Mouse (Mus musculus) bone marrow, adult 2 months (tissue): ENCODE measurements around the gene Wdr34. TPM values are rescaled to one million over a fixed set of nuclear protein-coding genes. Genes with fewer than 3 reads are reported as not detected.
A peak's percentile ranks its signal among the peaks of the same experiment; 100 is the strongest.

Experiments
- H3K27ac ChIP-seq: fragments of 200-500 bp; 2 replicates; pipeline ENCODE4 v1.5.1; 2012; ENCODE audit warnings: low read depth, mild to moderate bottlenecking, control low read depth, inconsistent platforms, low read length; ENCODE audit not compliant: control insufficient read depth, poor library complexity, insufficient read depth
- H3K4me1 ChIP-seq: fragments of 200-500 bp; 2 replicates; pipeline ENCODE4 v1.6.1; 2011; ENCODE audit warnings: low read length; ENCODE audit not compliant: control insufficient read depth, insufficient read depth
- H3K4me3 ChIP-seq: fragments of 200-500 bp; replicated peaks from 2 replicates; pipeline ENCODE3; 2011; ENCODE audit warnings: mild to moderate bottlenecking, low read depth, low read length, control low read depth; ENCODE audit not compliant: control insufficient read depth
- CTCF ChIP-seq: fragments of 200-500 bp; IDR thresholded peaks from 2 replicates; pipeline ENCODE4 v1.5.1; 2011; ENCODE audit warnings: low read length, control low read depth; ENCODE audit not compliant: control insufficient read depth, insufficient read depth
- POLR2A ChIP-seq: fragments of 200-500 bp; IDR thresholded peaks from 2 replicates; pipeline ENCODE4 v1.6.1; 2011; ENCODE audit warnings: low read depth, mild to moderate bottlenecking, control low read depth, low read length, borderline replicate concordance; ENCODE audit not compliant: control insufficient read depth
- WGBS: fragments of 180-500 bp; shearing (Covaris S2); methylation state at CpG from one replicate; pipeline ENCODE4 v1.1.7; 2018; 5-methylcytosine and 5-hydroxymethylcytosine counted together
- polyA plus RNA-seq: library from polyadenylated mRNA; stranded (reverse); fragments of >200 nt; gene quantifications from 2 replicates; pipeline ENCODE4 v1.2.4, GENCODE M21; 2011; ENCODE audit warnings: low replicate concordance; ENCODE audit not compliant: missing spikeins, insufficient read depth, insufficient read length

Gene Wdr34
- polyA plus RNA-seq, 1 experiment = 5.7 TPM

DNA sequence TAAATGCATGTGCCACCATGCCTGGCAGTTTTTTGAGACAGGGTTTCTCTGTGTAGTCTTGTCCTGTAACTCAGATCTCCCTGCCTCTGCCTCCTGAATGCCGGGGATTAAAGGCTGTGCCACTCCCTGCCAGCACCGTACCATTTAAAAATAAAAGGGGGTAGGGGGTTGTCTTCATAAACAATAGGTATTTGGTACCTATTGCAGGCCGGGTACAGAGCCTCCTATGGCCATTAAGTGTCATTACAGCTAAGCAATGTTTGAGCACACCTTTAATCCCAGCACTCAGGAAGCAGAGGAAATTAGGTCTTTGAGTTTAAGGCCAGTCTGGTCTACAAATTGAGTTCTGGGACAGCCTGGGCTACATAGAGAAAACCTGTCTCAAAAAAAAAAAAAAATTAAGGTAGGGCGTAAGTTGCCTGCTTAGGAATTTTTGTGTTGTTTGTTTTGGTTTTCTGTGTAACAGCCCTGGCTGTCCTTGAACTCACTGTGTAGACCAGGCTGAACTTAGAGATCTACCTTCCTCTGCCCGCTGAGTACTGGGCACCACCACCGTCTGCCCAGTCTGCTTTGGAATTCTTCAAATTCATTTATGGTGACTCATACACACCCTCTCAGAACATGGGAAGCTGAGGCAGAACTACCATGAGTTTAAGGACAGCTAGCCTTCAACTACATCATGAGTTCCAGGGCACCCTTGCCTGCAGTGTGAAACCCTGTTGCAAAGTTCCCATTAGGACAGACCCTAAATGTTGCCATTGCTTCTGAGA lies 3.5 kb upstream of the Wdr34 start:
- 44% methylated on average over 6 of the region's 6 CpGs for WGBS
- TF ChIP-seq POLR2A (no peak), CTCF (no peak)
- H3K4me3 ChIP-seq = no peak overlapping the region
- H3K27ac ChIP-seq = no peak overlapping the region
- no peaks in the 10 kb centered on the region; the same call in 1 of the 2 replicates for H3K4me1 ChIP-seq

DNA sequence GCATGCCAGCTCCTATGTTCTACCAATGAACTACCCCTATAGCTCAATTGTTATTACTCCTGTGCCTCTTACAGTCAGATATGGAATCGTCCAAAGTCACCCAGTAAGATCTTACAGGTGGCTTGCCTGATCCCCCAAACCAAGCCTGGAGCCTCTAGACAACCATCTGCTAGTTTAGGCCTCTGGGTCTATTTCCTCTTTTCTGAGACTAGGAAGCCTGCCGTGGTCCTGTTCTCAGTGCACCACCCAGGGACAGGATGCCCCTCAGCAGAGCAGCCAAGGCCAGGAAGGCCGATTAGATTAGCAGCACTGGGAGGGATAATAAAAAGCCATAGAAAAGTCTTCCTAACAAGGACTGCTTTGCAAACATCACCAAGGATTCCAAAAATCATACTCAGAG lies 1.1 kb upstream of the Wdr34 start:
- no peaks in the 10 kb centered on the region; the same call in 1 of the 2 replicates for H3K4me1 ChIP-seq
- TF ChIP-seq CTCF (no peak), POLR2A (no peak)
- no peak overlapping the region for H3K27ac ChIP-seq
- no peak overlapping the region for H3K4me3 ChIP-seq
- WGBS = 6% methylated on average over 3 of the region's 3 CpGs

DNA sequence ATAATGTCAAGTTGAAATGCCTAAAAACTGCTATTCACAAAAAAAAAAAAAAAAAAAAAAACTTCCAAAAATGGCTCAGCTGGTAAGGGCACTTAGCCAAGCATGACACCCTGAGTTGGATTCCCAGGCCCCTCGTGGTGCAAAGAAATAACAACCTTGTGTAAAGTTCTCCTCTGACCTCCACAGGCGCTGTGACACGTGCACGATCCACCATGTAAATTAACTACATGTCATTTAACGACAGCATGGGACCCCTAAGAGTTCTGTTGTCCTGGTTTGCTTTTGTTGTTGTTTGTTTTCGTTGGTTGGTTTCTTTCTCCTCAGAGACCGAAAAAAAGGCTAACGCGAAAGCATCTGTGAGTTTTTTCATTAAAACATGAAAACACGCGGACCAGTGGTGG lies 580 bp downstream of the Wdr34 start:
- Histone ChIP-seq H3K27ac (no peak overlapping the region; the same call in 1 of the 2 replicates), H3K4me1 (no peaks in the 10 kb centered on the region; the same call in 1 of the 2 replicates), H3K4me3 (peak overlapping the region; percentile 68)
- 20% methylated on average over 11 of the region's 11 CpGs for whole genome bisulfite sequencing
- no peak for TF ChIP-seq POLR2A
- TF ChIP-seq CTCF = no peak

DNA sequence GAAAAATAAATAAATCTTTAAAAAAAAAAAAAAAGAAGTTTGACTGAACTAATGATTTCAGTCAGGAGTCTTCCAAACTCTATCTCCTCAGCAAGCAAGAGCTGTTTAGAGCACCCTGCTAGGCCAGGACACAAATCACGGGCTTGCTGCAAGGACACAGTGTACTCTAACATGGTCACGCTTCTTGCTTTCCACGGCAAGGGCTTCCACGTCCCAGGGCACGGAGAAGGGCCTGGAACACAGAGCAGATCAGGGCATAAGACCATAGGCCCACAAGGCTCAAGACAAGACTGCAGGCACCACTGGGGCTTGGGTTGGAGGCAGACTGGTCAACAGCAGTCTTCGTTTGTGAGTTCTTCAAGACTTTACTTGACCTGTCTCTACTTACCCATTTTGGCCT lies 1.6 kb downstream of the Wdr34 start:
- TF ChIP-seq CTCF (no peak), POLR2A (no peak)
- WGBS = 93% methylated on average over 6 of the region's 6 CpGs
- Histone ChIP-seq H3K4me1 (no peaks in the 10 kb centered on the region; the same call in 1 of the 2 replicates), H3K27ac (no peak overlapping the region), H3K4me3 (no peak overlapping the region)

DNA sequence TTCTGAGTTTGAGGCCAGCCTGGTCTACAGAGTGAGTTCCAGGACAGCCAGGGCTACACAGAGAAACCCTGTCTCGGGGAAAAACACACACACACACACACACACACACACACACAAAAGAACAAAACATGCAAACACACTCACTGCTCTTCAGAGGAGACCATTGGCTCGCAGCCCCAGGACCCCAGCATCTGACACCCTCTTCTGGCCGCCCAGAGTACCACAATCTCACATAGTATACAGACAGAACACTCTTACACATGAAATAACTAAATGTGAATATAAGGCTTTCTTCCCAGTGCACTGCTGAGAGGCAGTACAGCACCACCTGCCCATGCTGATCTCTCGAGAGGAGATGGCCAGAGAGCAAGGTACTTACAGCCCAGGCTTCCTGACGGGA lies 4.1 kb downstream of the Wdr34 start:
- no peak overlapping the region for H3K4me3 ChIP-seq
- H3K4me1 ChIP-seq = no peaks in the 10 kb centered on the region; the same call in 1 of the 2 replicates
- 83% methylated on average over 5 of the region's 5 CpGs for WGBS
- TF ChIP-seq POLR2A (no peak), CTCF (no peak)
- no peak overlapping the region for H3K27ac ChIP-seq

DNA sequence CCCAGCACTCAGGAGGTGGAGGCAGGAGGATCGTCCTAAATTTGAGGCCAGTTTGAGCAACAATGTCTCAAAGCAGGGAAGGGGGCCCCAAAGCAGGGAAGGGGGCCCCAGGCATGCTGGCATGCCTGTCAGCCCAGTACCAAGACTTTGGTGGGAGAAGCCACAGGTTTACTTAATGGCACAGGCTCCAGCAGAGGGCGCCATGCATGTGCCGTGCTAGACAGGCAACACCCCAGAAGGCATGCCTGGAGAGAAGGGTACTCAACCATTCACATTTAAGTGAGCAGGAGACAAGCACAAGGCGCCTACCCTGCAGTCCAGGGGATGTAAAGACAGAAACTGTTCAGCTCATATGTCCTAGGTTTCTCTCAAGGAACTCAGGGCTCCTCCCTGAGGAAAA lies 6.2 kb downstream of the Wdr34 start:
- 5% methylated on average over 4 of the region's 4 CpGs for WGBS

DNA sequence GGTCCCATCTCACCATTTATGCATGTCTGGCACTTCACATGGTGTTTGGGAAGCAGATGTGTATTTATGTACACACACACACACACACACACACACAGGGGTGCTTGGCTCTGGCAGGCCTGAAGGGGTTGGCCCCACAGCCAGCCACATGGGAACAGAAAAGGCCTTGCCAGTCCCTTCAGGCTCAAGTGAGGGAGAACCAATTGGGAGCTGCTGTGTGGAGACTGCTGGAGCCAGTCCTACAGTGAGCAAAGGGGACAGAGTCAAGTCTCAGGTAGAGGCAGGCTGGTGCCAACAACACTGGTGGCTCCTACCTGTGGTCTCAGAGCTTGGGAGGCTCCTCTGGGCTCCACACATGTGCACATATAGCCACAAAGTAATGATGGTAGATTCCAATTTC lies 9.0 kb downstream of the Wdr34 start:
- Histone ChIP-seq H3K4me3 (no peak overlapping the region), H3K27ac (no peak overlapping the region), H3K4me1 (no peaks in the 10 kb centered on the region)
- TF ChIP-seq CTCF = no peak

More for the DNA sequence above, 6.2 kb downstream of the Wdr34 start:
- Histone ChIP-seq H3K27ac (no peak overlapping the region), H3K4me1 (no peaks in the 10 kb centered on the region), H3K4me3 (no peak overlapping the region)
- TF ChIP-seq POLR2A (no peak), CTCF (peak; percentile 92)

DNA sequence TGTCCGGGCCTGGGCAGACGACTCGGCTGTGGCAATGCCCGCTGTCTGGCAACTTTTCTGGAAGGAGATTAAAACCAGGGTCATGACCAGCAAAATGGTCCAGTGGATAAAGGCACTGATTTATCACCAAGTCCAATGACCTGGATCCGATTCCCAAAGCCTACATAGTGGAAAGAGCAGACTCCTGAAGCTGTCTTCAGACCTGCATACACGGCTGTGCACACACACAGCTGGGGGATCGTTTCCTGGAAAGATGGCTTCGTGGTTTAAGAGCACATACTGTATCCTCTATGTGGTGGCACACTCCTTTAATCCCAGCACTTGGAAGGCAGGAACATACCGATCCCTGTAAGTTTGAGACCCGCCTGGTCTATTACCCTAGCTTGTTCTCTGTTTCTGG lies 10.3 kb downstream of the Wdr34 start:
- Histone ChIP-seq H3K4me1 (no peaks in the 10 kb centered on the region), H3K4me3 (no peak overlapping the region), H3K27ac (no peak overlapping the region)
- no peak for TF ChIP-seq CTCF
- TF ChIP-seq POLR2A = no peak
- 88% methylated on average over 10 of the region's 10 CpGs for WGBS

DNA sequence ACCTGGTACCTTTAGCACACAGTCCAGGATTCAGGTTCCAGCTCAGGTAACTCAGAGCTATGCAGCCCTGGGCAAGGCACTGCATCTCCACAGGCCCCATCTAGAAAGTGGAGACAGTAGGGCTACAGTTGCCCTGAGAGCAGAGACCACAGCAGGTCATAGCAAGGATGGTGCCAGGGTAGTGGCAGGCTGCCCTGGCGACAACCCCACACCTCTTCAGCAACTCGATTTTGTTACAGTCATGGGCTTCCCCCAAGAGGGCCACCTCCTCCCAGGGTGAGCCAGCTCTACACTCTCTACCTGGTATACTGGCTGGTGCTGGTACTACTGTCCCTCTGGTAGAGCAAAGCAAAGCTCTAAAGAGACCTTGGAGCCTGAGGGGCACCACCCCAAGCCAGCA lies 10.9 kb downstream of the Wdr34 start:
- Histone ChIP-seq H3K27ac (no peak overlapping the region), H3K4me1 (no peaks in the 10 kb centered on the region), H3K4me3 (no peak overlapping the region)
- 67% methylated on average over 2 of the region's 2 CpGs for WGBS
- TF ChIP-seq POLR2A = no peak
- no peak for TF ChIP-seq CTCF
